Mouse (Mus musculus) cortical plate, adult 2 months (tissue): ENCODE measurements around the gene Slc25a54. TPM values are rescaled to one million over a fixed set of nuclear protein-coding genes. Genes with fewer than 3 reads are reported as not detected.

Source experiments
- H3K27ac ChIP-seq: fragments of 200-500 bp; 2 replicates; pipeline ENCODE4 v1.5.1; 2012; ENCODE audit warnings: low read length, control low read depth, inconsistent platforms; ENCODE audit not compliant: insufficient read depth
- H3K4me1 ChIP-seq: fragments of 200-500 bp; 2 replicates; pipeline ENCODE4 v1.6.1; 2011; ENCODE audit warnings: low read length; ENCODE audit not compliant: control insufficient read depth, insufficient read depth
- H3K4me3 ChIP-seq: fragments of 200-500 bp; 2 replicates; pipeline ENCODE4 v1.5.1; 2011; ENCODE audit warnings: mild to moderate bottlenecking, low read length, control low read depth; ENCODE audit not compliant: insufficient read depth
- CTCF ChIP-seq: fragments of 200-500 bp; IDR thresholded peaks from 2 replicates; pipeline ENCODE4 v1.5.1; 2011; ENCODE audit warnings: mild to moderate bottlenecking, control low read depth, low read length; ENCODE audit not compliant: insufficient read depth; ENCODE audit errors: extremely low read depth
- POLR2A ChIP-seq: fragments of 200-500 bp; IDR thresholded peaks from 2 replicates; pipeline ENCODE4 v1.6.1; 2011; ENCODE audit warnings: mild to moderate bottlenecking, low read length, control low read depth; ENCODE audit not compliant: insufficient read depth; ENCODE audit errors: extremely low read depth
- polyA plus RNA-seq: library from polyadenylated mRNA; depleted of rRNA; stranded (reverse); fragments of >200 nt; gene quantifications from 2 replicates; pipeline ENCODE4 v1.2.3, GENCODE M21; 2012

Slc25a54 gene
- polyA plus RNA-seq, 1 experiment = not detected

- H3K4me1 ChIP-seq = no peaks in the 10 kb centered on the region
- TF ChIP-seq POLR2A (no peak), CTCF (no peak)
These were observed 29.0 kb upstream of the Slc25a54 start for GRCm38 (mm10) chr3:109051056-109051945.

GRCm38 (mm10) chr3:109051946-109052331, 28.3 kb upstream of the Slc25a54 start:
- H3K4me3 ChIP-seq = no peak overlapping the region
- H3K27ac ChIP-seq = no peak overlapping the region
- H3K4me1 ChIP-seq = no peaks in the 10 kb centered on the region
- TF ChIP-seq POLR2A = no peak
- TF ChIP-seq CTCF = no peak

More at GRCm38 (mm10) chr3:109051056-109051945, 29.0 kb upstream of the Slc25a54 start:
- Histone ChIP-seq H3K4me3 (no peak overlapping the region), H3K27ac (no peak overlapping the region)

- Histone ChIP-seq H3K4me3 (no peak overlapping the region), H3K27ac (no peak overlapping the region), H3K4me1 (no peaks in the 10 kb centered on the region)
- no peak for TF ChIP-seq CTCF
These were observed 20.4 kb upstream of the Slc25a54 start for GRCm38 (mm10) chr3:109059903-109060302.

GRCm38 (mm10) chr3:109062391-109062790, 17.9 kb upstream of the Slc25a54 start:
- Histone ChIP-seq H3K27ac (no peak overlapping the region), H3K4me1 (no peaks in the 10 kb centered on the region), H3K4me3 (no peak overlapping the region)
- TF ChIP-seq CTCF = no peak
- no peak for TF ChIP-seq POLR2A

- Histone ChIP-seq H3K4me1 (no peaks in the 10 kb centered on the region), H3K4me3 (no peak overlapping the region), H3K27ac (no peak overlapping the region)
- TF ChIP-seq POLR2A (no peak), CTCF (peak; percentile 60; the same call in 1 of the 2 replicates)
These were observed 17.3 kb upstream of the Slc25a54 start for GRCm38 (mm10) chr3:109062989-109063388.

GRCm38 (mm10) chr3:109084418-109084817, 4.1 kb downstream of the Slc25a54 start:
- H3K4me3 ChIP-seq = no peak overlapping the region
- no peak overlapping the region for H3K27ac ChIP-seq
- TF ChIP-seq POLR2A (no peak), CTCF (no peak)
- no peaks in the 10 kb centered on the region for H3K4me1 ChIP-seq

- no peak for TF ChIP-seq POLR2A
- Histone ChIP-seq H3K27ac (no peak overlapping the region), H3K4me3 (no peak overlapping the region), H3K4me1 (no peaks in the 10 kb centered on the region)
These were observed 8.2 kb downstream of the Slc25a54 start for GRCm38 (mm10) chr3:109088460-109088859.

GRCm38 (mm10) chr3:109104702-109105101, 24.4 kb downstream of the Slc25a54 start:
- TF ChIP-seq POLR2A = no peak
- no peak for TF ChIP-seq CTCF
- H3K27ac ChIP-seq = no peak overlapping the region

GRCm38 (mm10) chr3:109117136-109117535, 36.9 kb downstream of the Slc25a54 start:
- Histone ChIP-seq H3K27ac (no peak overlapping the region), H3K4me1 (no peaks in the 10 kb centered on the region), H3K4me3 (no peak overlapping the region)
- no peak for TF ChIP-seq POLR2A
- no peak for TF ChIP-seq CTCF

More at GRCm38 (mm10) chr3:109104702-109105101, 24.4 kb downstream of the Slc25a54 start:
- H3K4me1 ChIP-seq = no peaks in the 10 kb centered on the region
- no peak overlapping the region for H3K4me3 ChIP-seq

- H3K4me3 ChIP-seq = no peak overlapping the region
- no peaks in the 10 kb centered on the region; the same call in 1 of the 2 replicates for H3K4me1 ChIP-seq
- TF ChIP-seq POLR2A = no peak
- H3K27ac ChIP-seq = no peak overlapping the region
These were observed 39.3 kb downstream of the Slc25a54 start for GRCm38 (mm10) chr3:109119562-109119961.

GRCm38 (mm10) chr3:109119973-109120372, 39.7 kb downstream of the Slc25a54 start:
- H3K27ac ChIP-seq = no peak overlapping the region
- no peaks in the 10 kb centered on the region; the same call in 1 of the 2 replicates for H3K4me1 ChIP-seq
- no peak overlapping the region for H3K4me3 ChIP-seq
- TF ChIP-seq POLR2A (no peak), CTCF (no peak)
